Mouse (Mus musculus) midbrain, embryonic 15.5 days (tissue): ENCODE measurements at regions not wholly inside any gene's neighbourhood (a gene's known extent, or its start where the extent isn't known, plus 50 kb on each side); places are given as distances from the start of the nearest gene placed in this dataset.

Source experiments
- ATAC-seq: fragments of 200-750 bp; cut with Nextera tagmentation; replicated peaks from 2 replicates; pipeline ENCODE4 v1.8.0; 2017; ENCODE audit warnings: moderate TSS enrichment
- H3K27ac ChIP-seq: fragments of 300-500 bp; sonication (generic); 2 replicates; pipeline ENCODE4 v1.5.1; 2015; ENCODE audit warnings: mild to moderate bottlenecking, inconsistent platforms
- H3K27me3 ChIP-seq: fragments of 300-500 bp; sonication (generic); replicated peaks from 2 replicates; pipeline ENCODE4 v1.6.1; 2015; ENCODE audit warnings: inconsistent platforms
- H3K36me3 ChIP-seq: fragments of 300-500 bp; sonication (generic); replicated peaks from 2 replicates; pipeline ENCODE4 v1.6.1; 2015; ENCODE audit warnings: inconsistent platforms
- H3K4me1 ChIP-seq: fragments of 300-500 bp; sonication (generic); 2 replicates; pipeline ENCODE4 v1.6.1; 2015; ENCODE audit warnings: inconsistent platforms
- H3K4me2 ChIP-seq: fragments of 300-500 bp; sonication (generic); 2 replicates; pipeline ENCODE4 v1.6.1; 2015; ENCODE audit warnings: inconsistent platforms, mild to moderate bottlenecking, moderate library complexity
- H3K4me3 ChIP-seq: fragments of 300-500 bp; sonication (generic); 2 replicates; pipeline ENCODE4 v1.5.1; 2015; ENCODE audit warnings: mild to moderate bottlenecking, inconsistent platforms
- H3K9ac ChIP-seq: fragments of 300-500 bp; sonication (generic); 2 replicates; pipeline ENCODE4 v1.6.1; 2015; ENCODE audit warnings: mild to moderate bottlenecking, inconsistent platforms
- H3K9me3 ChIP-seq: fragments of 300-500 bp; sonication (generic); 2 replicates; pipeline ENCODE4 v1.6.1; 2016; ENCODE audit warnings: inconsistent platforms
- WGBS: fragments of 180-500 bp; shearing (Covaris S2); methylation state at CpG from one replicate; pipeline ENCODE4 v1.1.7; 2015; ENCODE audit warnings: mixed read lengths; 5-methylcytosine and 5-hydroxymethylcytosine counted together

- Histone ChIP-seq H3K9me3 (no peaks in the 10 kb centered on the region), H3K36me3 (no peaks in the 10 kb centered on the region), H3K9ac (no peak overlapping the region), H3K4me2 (no peak overlapping the region), H3K4me1 (no peaks in the 10 kb centered on the region), H3K27ac (no peak overlapping the region), H3K27me3 (no peaks in the 10 kb centered on the region), H3K4me3 (no peak overlapping the region)
- WGBS: 75% methylated on average over 6 of the region's 6 CpGs
- no peak for ATAC-seq
Observed at GRCm38 (mm10) chr14:110125936-110126710, 628.8 kb downstream of the Slitrk6 start.

GRCm38 (mm10) chr14:110122710-110123109, 632.2 kb downstream of the Slitrk6 start:
- Histone ChIP-seq H3K9ac (no peak overlapping the region), H3K4me3 (no peak overlapping the region), H3K9me3 (no peaks in the 10 kb centered on the region), H3K4me2 (no peak overlapping the region), H3K36me3 (no peaks in the 10 kb centered on the region), H3K4me1 (no peaks in the 10 kb centered on the region), H3K27me3 (no peaks in the 10 kb centered on the region), H3K27ac (no peak overlapping the region)
- 94% methylated on average over 3 of the region's 3 CpGs for WGBS
- ATAC-seq: no peak

- no peak overlapping the region for H3K4me3 ChIP-seq
- H3K4me2 ChIP-seq: no peak overlapping the region
- 86% methylated on average over 4 of the region's 4 CpGs for WGBS
- no peaks in the 10 kb centered on the region for H3K9me3 ChIP-seq
- ATAC-seq: no peak
- H3K4me1 ChIP-seq: no peaks in the 10 kb centered on the region
- H3K9ac ChIP-seq: no peak overlapping the region
- H3K27me3 ChIP-seq: no peaks in the 10 kb centered on the region
- no peaks in the 10 kb centered on the region for H3K36me3 ChIP-seq
- H3K27ac ChIP-seq: no peak overlapping the region
Observed at GRCm38 (mm10) chr14:110115578-110115977, 639.4 kb downstream of the Slitrk6 start.

GRCm38 (mm10) chr14:110100852-110101251, 654.1 kb downstream of the Slitrk6 start:
- no peak for ATAC-seq

GRCm38 (mm10) chr14:110078351-110078750, 676.6 kb downstream of the Slitrk6 start:
- 86% methylated on average over 6 of the region's 6 CpGs for WGBS
- H3K4me2 ChIP-seq: no peak overlapping the region
- no peak overlapping the region for H3K9ac ChIP-seq
- no peaks in the 10 kb centered on the region for H3K9me3 ChIP-seq
- no peaks in the 10 kb centered on the region for H3K36me3 ChIP-seq
- ATAC-seq: no peak
- H3K27ac ChIP-seq: no peak overlapping the region
- no peak overlapping the region for H3K4me3 ChIP-seq
- H3K27me3 ChIP-seq: no peaks in the 10 kb centered on the region
- no peaks in the 10 kb centered on the region for H3K4me1 ChIP-seq

More at GRCm38 (mm10) chr14:110100852-110101251, 654.1 kb downstream of the Slitrk6 start:
- no peaks in the 10 kb centered on the region for H3K9me3 ChIP-seq
- no peak overlapping the region for H3K9ac ChIP-seq
- 67% methylated on average over 4 of the region's 4 CpGs for WGBS
- no peak overlapping the region for H3K4me3 ChIP-seq
- H3K27ac ChIP-seq: no peak overlapping the region
- H3K4me1 ChIP-seq: no peaks in the 10 kb centered on the region
- H3K27me3 ChIP-seq: no peaks in the 10 kb centered on the region
- H3K4me2 ChIP-seq: no peak overlapping the region
- H3K36me3 ChIP-seq: no peaks in the 10 kb centered on the region

GRCm38 (mm10) chr14:110047748-110048147, 707.2 kb downstream of the Slitrk6 start:
- Histone ChIP-seq H3K9ac (no peak overlapping the region), H3K4me2 (no peak overlapping the region), H3K4me1 (no peaks in the 10 kb centered on the region), H3K27ac (no peak overlapping the region), H3K9me3 (no peaks in the 10 kb centered on the region), H3K27me3 (no peaks in the 10 kb centered on the region), H3K36me3 (no peaks in the 10 kb centered on the region), H3K4me3 (no peak overlapping the region)
- WGBS: 85% methylated on average over 3 of the region's 3 CpGs
- no peak for ATAC-seq

GRCm38 (mm10) chr14:110043211-110043610, 711.7 kb downstream of the Slitrk6 start:
- no peak overlapping the region for H3K4me3 ChIP-seq
- no peaks in the 10 kb centered on the region for H3K4me1 ChIP-seq
- no peak overlapping the region for H3K4me2 ChIP-seq
- H3K9ac ChIP-seq: no peak overlapping the region
- H3K27me3 ChIP-seq: no peaks in the 10 kb centered on the region
- ATAC-seq: no peak
- H3K27ac ChIP-seq: no peak overlapping the region
- H3K36me3 ChIP-seq: no peaks in the 10 kb centered on the region
- no peaks in the 10 kb centered on the region for H3K9me3 ChIP-seq

- no peaks in the 10 kb centered on the region for H3K27me3 ChIP-seq
- no peaks in the 10 kb centered on the region for H3K9me3 ChIP-seq
- H3K4me2 ChIP-seq: no peak overlapping the region
- no peak for ATAC-seq
- no peaks in the 10 kb centered on the region for H3K36me3 ChIP-seq
- no peak overlapping the region for H3K9ac ChIP-seq
- 80% methylated on average over 3 of the region's 3 CpGs for WGBS
- H3K4me1 ChIP-seq: no peaks in the 10 kb centered on the region
- H3K27ac ChIP-seq: no peak overlapping the region
- no peak overlapping the region for H3K4me3 ChIP-seq
Observed at GRCm38 (mm10) chr14:110021812-110022211, 733.1 kb downstream of the Slitrk6 start.

GRCm38 (mm10) chr14:110015126-110015525, 739.8 kb downstream of the Slitrk6 start:
- ATAC-seq: no peak
- H3K4me3 ChIP-seq: no peak overlapping the region
- no peaks in the 10 kb centered on the region for H3K9me3 ChIP-seq
- no peaks in the 10 kb centered on the region for H3K4me1 ChIP-seq
- H3K9ac ChIP-seq: no peak overlapping the region
- no peak overlapping the region for H3K27ac ChIP-seq
- WGBS: 76% methylated on average over 2 of the region's 2 CpGs
- no peak overlapping the region for H3K4me2 ChIP-seq
- no peaks in the 10 kb centered on the region for H3K27me3 ChIP-seq
- no peaks in the 10 kb centered on the region for H3K36me3 ChIP-seq

- H3K4me3 ChIP-seq: no peak overlapping the region
- no peaks in the 10 kb centered on the region for H3K27me3 ChIP-seq
- ATAC-seq: no peak
- no peaks in the 10 kb centered on the region for H3K9me3 ChIP-seq
- H3K4me1 ChIP-seq: no peaks in the 10 kb centered on the region
- no peak overlapping the region for H3K27ac ChIP-seq
- H3K9ac ChIP-seq: no peak overlapping the region
- H3K4me2 ChIP-seq: no peak overlapping the region
- H3K36me3 ChIP-seq: no peaks in the 10 kb centered on the region
- 75% methylated on average over 1 of the region's 1 CpGs for WGBS
Observed at GRCm38 (mm10) chr14:110013229-110013628, 741.7 kb downstream of the Slitrk6 start.

GRCm38 (mm10) chr14:110007159-110007558, 747.8 kb downstream of the Slitrk6 start:
- H3K9ac ChIP-seq: no peak overlapping the region
- H3K27me3 ChIP-seq: no peaks in the 10 kb centered on the region
- H3K9me3 ChIP-seq: no peaks in the 10 kb centered on the region
- no peak overlapping the region for H3K27ac ChIP-seq
- no peak for ATAC-seq
- H3K36me3 ChIP-seq: no peaks in the 10 kb centered on the region
- no peak overlapping the region for H3K4me2 ChIP-seq
- no peak overlapping the region for H3K4me3 ChIP-seq
- WGBS: 73% methylated on average over 6 of the region's 6 CpGs
- no peaks in the 10 kb centered on the region for H3K4me1 ChIP-seq

- no peaks in the 10 kb centered on the region for H3K9me3 ChIP-seq
- H3K9ac ChIP-seq: no peak overlapping the region
- no peak for ATAC-seq
- no peaks in the 10 kb centered on the region for H3K27me3 ChIP-seq
- H3K27ac ChIP-seq: no peak overlapping the region
- no peak overlapping the region for H3K4me3 ChIP-seq
- WGBS: 67% methylated on average over 4 of the region's 4 CpGs
- H3K4me1 ChIP-seq: no peaks in the 10 kb centered on the region
- no peak overlapping the region for H3K4me2 ChIP-seq
- H3K36me3 ChIP-seq: no peaks in the 10 kb centered on the region
Observed at GRCm38 (mm10) chr14:109985026-109985425, 769.9 kb downstream of the Slitrk6 start.

- 73% methylated on average over 3 of the region's 3 CpGs for WGBS
- Histone ChIP-seq H3K9ac (no peak overlapping the region), H3K27me3 (no peaks in the 10 kb centered on the region), H3K27ac (no peak overlapping the region), H3K4me1 (no peaks in the 10 kb centered on the region), H3K36me3 (no peaks in the 10 kb centered on the region), H3K4me2 (no peak overlapping the region), H3K9me3 (no peaks in the 10 kb centered on the region), H3K4me3 (no peak overlapping the region)
- ATAC-seq: no peak
Observed at GRCm38 (mm10) chr14:109958008-109958407, 796.9 kb downstream of the Slitrk6 start.
